Mouse (Mus musculus): Measurements from ENCODE around the gene Espn. TPM values are rescaled to one million over a fixed set of nuclear protein-coding genes. Genes with fewer than 3 reads are reported as not detected.

The Espn gene
- polyA plus RNA-seq, 1 experiment from 2014 or later, result 32.9 TPM

- no peak overlapping the region for H3K9ac ChIP-seq (ENCODE audit: low read depth, low read length)
- H3K9me3 ChIP-seq (replicated peaks; ENCODE audit: low read length), result no peaks in the 10 kb centered on the region
- no peak for TF ChIP-seq CTCF (IDR thresholded peaks at IDR 0.05; ENCODE audit: low read depth)
- H3K4me1 ChIP-seq (replicated peaks; ENCODE audit: insufficient read depth, low read length), result peaks cover 15% of the 10 kb centered on the region; the same call in 1 of the 2 replicates
- no peak overlapping the region for H3K4me3 ChIP-seq (replicated peaks; ENCODE audit: low read depth, low read length)
- peak overlapping the region; percentile 50; the same call in 1 of the 2 replicates for H3K27ac ChIP-seq
- DNase-seq (ENCODE audit: low spot score), result peak; percentile 63
- H3K36me3 ChIP-seq (ENCODE audit: insufficient read depth, low read length), result peaks cover 24% of the 10 kb centered on the region
- H3K4me2 ChIP-seq (ENCODE audit: low read length), result no peak overlapping the region
- no peaks in the 10 kb centered on the region for H3K27me3 ChIP-seq (ENCODE audit: insufficient read depth, low read length)
- ATAC-seq (replicated peaks; ENCODE audit: low FRiP score, low read depth), result no peak
- 31% methylated on average over 7 of the region's 7 CpGs for WGBS
Observed at GRCm38 (mm10) chr4:152101081-152101653, 51.0 kb downstream of the Espn start.

- Histone ChIP-seq H3K27me3 (ENCODE audit: insufficient read depth, low read length) (no peaks in the 10 kb centered on the region), H3K4me2 (ENCODE audit: low read length) (no peak overlapping the region), H3K4me1 (replicated peaks; ENCODE audit: insufficient read depth, low read length) (peaks cover 15% of the 10 kb centered on the region; the same call in 1 of the 2 replicates), H3K27ac (peak overlapping the region; percentile 50; the same call in 1 of the 2 replicates), H3K36me3 (ENCODE audit: insufficient read depth, low read length) (peaks cover 23% of the 10 kb centered on the region), H3K4me3 (replicated peaks; ENCODE audit: low read depth, low read length) (no peak overlapping the region), H3K9ac (ENCODE audit: low read depth, low read length) (no peak overlapping the region), H3K9me3 (replicated peaks; ENCODE audit: low read length) (no peaks in the 10 kb centered on the region)
- TF ChIP-seq CTCF (IDR thresholded peaks at IDR 0.05; ENCODE audit: low read depth), result no peak
- WGBS, result 45% methylated on average over 11 of the region's 11 CpGs
- DNase-seq (ENCODE audit: low spot score) (no peak), ATAC-seq (replicated peaks; ENCODE audit: low FRiP score, low read depth) (no peak)
Observed at GRCm38 (mm10) chr4:152100541-152100940, 51.6 kb downstream of the Espn start.

- Histone ChIP-seq H3K4me3 (replicated peaks; ENCODE audit: low read depth, low read length) (0 out of 2 replicates have a peak overlapping the region, but pooled peaks have one; percentile 9), H3K27me3 (ENCODE audit: insufficient read depth, low read length) (no peaks in the 10 kb centered on the region), H3K36me3 (ENCODE audit: insufficient read depth, low read length) (0 out of 2 replicates have a peak, but pooled peaks cover 7% of the 10 kb centered on the region), H3K9ac (ENCODE audit: low read depth, low read length) (no peak overlapping the region), H3K4me2 (ENCODE audit: low read length) (peak overlapping the region; percentile 30; the same call in 1 of the 2 replicates), H3K9me3 (replicated peaks; ENCODE audit: low read length) (no peaks in the 10 kb centered on the region), H3K27ac (peak overlapping the region; percentile 40; the same call in 1 of the 2 replicates), H3K4me1 (replicated peaks; ENCODE audit: insufficient read depth, low read length) (peaks cover 15% of the 10 kb centered on the region; the same call in 1 of the 2 replicates)
- TF ChIP-seq CTCF (IDR thresholded peaks at IDR 0.05; ENCODE audit: low read depth), result peak; percentile 6; the same call in 1 of the 2 replicates
- no peak for ATAC-seq (replicated peaks; ENCODE audit: low FRiP score, low read depth)
- WGBS, result 45% methylated on average over 11 of the region's 11 CpGs
- DNase-seq (ENCODE audit: low spot score), result no peak
Observed at GRCm38 (mm10) chr4:152097911-152098799, 54.0 kb downstream of the Espn start.

- Histone ChIP-seq H3K9me3 (replicated peaks; ENCODE audit: low read length) (no peaks in the 10 kb centered on the region), H3K4me3 (replicated peaks; ENCODE audit: low read depth, low read length) (peak overlapping the region; percentile 33), H3K27me3 (ENCODE audit: insufficient read depth, low read length) (no peaks in the 10 kb centered on the region), H3K9ac (ENCODE audit: low read depth, low read length) (peak overlapping the region; percentile 38), H3K27ac (peak overlapping the region; percentile 70), H3K4me2 (ENCODE audit: low read length) (peak overlapping the region; percentile 39), H3K4me1 (replicated peaks; ENCODE audit: insufficient read depth, low read length) (peaks cover 12% of the 10 kb centered on the region; the same call in 1 of the 2 replicates), H3K36me3 (ENCODE audit: insufficient read depth, low read length) (0 out of 2 replicates have a peak, but pooled peaks cover under 1% of the 10 kb centered on the region)
- ATAC-seq (replicated peaks; ENCODE audit: low FRiP score, low read depth) (no peak), DNase-seq (ENCODE audit: low spot score) (no peak)
- TF ChIP-seq CTCF (IDR thresholded peaks at IDR 0.05; ENCODE audit: low read depth), result no peak
- WGBS, result 53% methylated on average over 6 of the region's 6 CpGs
Observed at GRCm38 (mm10) chr4:152096927-152097326, 55.2 kb downstream of the Espn start.

- WGBS, result 38% methylated on average over 27 of the region's 27 CpGs
- H3K4me3 ChIP-seq (replicated peaks; ENCODE audit: low read depth, low read length), result peak overlapping the region; percentile 33
- peak overlapping the region; percentile 39 for H3K4me2 ChIP-seq (ENCODE audit: low read length)
- peaks cover 12% of the 10 kb centered on the region; the same call in 1 of the 2 replicates for H3K4me1 ChIP-seq (replicated peaks; ENCODE audit: insufficient read depth, low read length)
- peak overlapping the region; percentile 70 for H3K27ac ChIP-seq
- H3K9me3 ChIP-seq (replicated peaks; ENCODE audit: low read length), result no peaks in the 10 kb centered on the region
- DNase-seq (ENCODE audit: low spot score) (no peak), ATAC-seq (replicated peaks; ENCODE audit: low FRiP score, low read depth) (peak; percentile 38)
- TF ChIP-seq CTCF (IDR thresholded peaks at IDR 0.05; ENCODE audit: low read depth), result peak; percentile 78
- peak overlapping the region; percentile 38; the same call in 1 of the 2 replicates for H3K9ac ChIP-seq (ENCODE audit: low read depth, low read length)
- no peaks in the 10 kb centered on the region for H3K27me3 ChIP-seq (ENCODE audit: insufficient read depth, low read length)
- H3K36me3 ChIP-seq (ENCODE audit: insufficient read depth, low read length), result no peaks in the 10 kb centered on the region
Observed at GRCm38 (mm10) chr4:152095937-152096910, 55.9 kb downstream of the Espn start.

Measured in kidney, postnatal 0 days (tissue).